Mouse (Mus musculus): ENCODE data around the gene Dctpp1.

Gene Dctpp1

DNA sequence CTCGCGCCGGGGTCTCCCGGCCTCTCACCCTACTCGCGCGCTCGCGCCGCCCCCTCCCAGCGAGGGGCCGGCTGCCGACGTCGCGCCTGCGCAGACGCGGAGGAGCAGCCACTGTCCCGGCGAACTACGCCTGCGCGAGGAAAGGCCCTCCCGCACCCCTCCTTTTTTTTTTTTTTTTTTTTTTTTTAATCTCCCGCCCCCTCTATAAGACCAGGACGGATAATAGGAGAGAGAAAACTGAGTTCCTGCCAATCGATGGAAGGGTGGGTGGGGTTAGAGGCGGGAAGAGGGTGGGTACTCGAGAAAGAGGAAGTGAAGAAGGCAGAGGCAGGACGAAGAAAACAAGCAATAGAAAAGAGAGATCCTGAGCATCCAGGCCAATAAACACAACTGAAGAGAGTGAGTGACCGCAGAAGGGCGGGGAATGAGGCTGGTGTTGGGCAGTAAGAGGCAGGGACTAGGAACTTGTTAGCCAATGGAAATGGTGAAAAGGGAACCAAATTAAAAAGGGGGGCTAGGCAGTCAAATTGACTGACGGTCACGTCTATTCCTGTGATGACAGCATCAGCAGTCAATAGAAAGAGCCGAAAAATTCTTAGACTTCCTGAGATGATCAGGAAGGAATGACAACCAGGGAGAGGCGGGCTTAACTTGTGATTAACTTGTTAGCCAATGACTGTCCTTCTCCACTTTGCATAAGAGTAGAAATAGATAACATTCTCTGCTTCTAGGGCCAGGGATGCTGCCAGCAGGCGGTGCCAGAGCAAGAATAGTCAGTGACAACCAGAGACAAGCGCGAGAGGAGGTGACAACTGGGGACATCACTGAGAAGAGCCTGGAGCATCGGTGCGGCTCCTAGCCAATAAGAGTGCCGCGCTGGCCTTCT lies 51.7 kb downstream of the Dctpp1 start, which contains the start of gene Mylpf:
TSS of gene Mylpf (plus strand) at position 338 of the 886 bp plus-strand sequence.
- DNase-seq: peak; percentile 97

GRCm38 (mm10) chr7:127208295-127208552 lies 52.3 kb downstream of the Dctpp1 start, which contains the start of gene Tbc1d10b:
Gene Tbc1d10b (minus strand): TSS chr7:127208468.
- no peak for DNase-seq

GRCm38 (mm10) chr7:127207374-127208294 lies 52.9 kb downstream of the Dctpp1 start:
- DNase-seq: peak; percentile 34
